Mouse (Mus musculus) central nervous system, embryonic 18 days (tissue): ENCODE measurements around the gene Klra1. TPM values are rescaled to one million over a fixed set of nuclear protein-coding genes. Genes with fewer than 3 reads are reported as not detected.

Experiments
- polyA plus RNA-seq: library from polyadenylated mRNA; depleted of rRNA; stranded (reverse); fragments of >200 nt; gene quantifications from 2 replicates; pipeline ENCODE4 v1.2.3, GENCODE M21; 2012; rRNA removed

Gene Klra1
- polyA plus RNA-seq, result not detected in 2 replicates

GRCm38 (mm10) chr6:130386750-130387149, at the start of gene Klra1:
Gene Klra1 (minus strand): TSS chr6:130386874.

GRCm38 (mm10) chr6:130337411-130337810, 49.3 kb downstream of the Klra1 start, which contains the start of gene Klra3:
Gene Klra3 (minus strand): TSS chr6:130337574.

Other genes starting within 250 kb of the Klra1 start
- gene Klra9, start 193.8 kb downstream of the Klra1 start, polyA plus RNA-seq, result not detected in 2 replicates
- not detected in 2 replicates for gene Klra7, start 153.6 kb downstream of the Klra1 start, polyA plus RNA-seq
- gene Klra10, start 104.9 kb downstream of the Klra1 start, polyA plus RNA-seq, result not detected in 2 replicates
- not detected in 2 replicates for gene Klra3, start 49.3 kb downstream of the Klra1 start, polyA plus RNA-seq